8 mouse cellular contexts compared by ENCODE assay signal in the genomic region with DNA sequence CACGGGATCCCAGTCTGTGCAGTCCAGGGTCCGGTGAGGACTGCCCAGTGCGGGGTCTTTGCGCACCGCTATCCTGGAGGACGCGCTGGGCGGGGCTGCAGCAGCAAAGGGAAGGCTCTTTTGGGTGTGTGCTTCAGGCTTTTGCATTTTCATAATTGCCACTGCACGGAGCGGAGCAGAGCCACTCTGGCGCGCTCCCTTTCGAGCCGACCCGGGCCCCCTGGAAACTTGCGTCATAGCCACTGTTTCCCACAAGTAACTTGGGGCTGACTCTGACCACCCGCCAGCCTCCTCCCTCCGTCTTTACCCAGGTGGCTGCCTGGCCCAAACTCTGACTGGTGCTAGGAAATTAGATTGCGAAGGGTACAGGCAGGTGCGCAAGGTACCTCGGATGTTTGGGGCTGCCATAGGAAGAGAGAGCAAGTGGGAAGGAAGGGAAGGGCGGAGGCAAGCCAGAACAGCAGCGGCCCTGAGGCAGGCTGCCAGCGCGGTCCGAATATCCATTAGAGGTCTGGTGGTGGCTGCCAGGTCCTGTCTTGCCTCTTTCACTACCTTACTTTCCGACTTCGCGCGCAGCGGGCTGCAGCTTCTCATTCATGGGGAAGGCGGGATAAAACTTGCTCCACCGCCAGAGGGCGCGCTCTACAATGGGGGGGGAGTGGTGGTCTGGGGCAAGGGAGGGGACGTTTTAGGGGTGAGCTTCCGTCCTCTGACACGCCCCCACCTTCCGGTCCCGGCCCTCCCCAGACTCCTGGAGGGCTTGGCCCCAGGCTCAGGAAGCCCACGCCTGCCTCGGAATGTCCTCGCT. TPM values are rescaled to one million over a fixed set of nuclear protein-coding genes. Genes with fewer than 3 reads are reported as not detected.
DNase-seq lines count a peak whose midpoint lies in the region; ATAC-seq lines count a peak whose summit lies in the region.

No protein-coding gene starts in this region.

- peak overlapping the region; percentile 85 for H3K9ac ChIP-seq in intestine, embryonic 16.5 days (ENCODE audit: low read depth, low read length)
- H3K9ac ChIP-seq in limb, embryonic 11.5 days (ENCODE audit: low read length) = peak overlapping the region; percentile 85
- peak overlapping the region; percentile 86 for H3K9ac ChIP-seq in midbrain, embryonic 11.5 days (ENCODE audit: low read length)

- H3K27me3 ChIP-seq in intestine, embryonic 16.5 days (replicated peaks; ENCODE audit: control insufficient read depth, insufficient read depth, low read length) = no peaks in the 10 kb centered on the region
- no peaks in the 10 kb centered on the region for H3K27me3 ChIP-seq in limb, embryonic 11.5 days (ENCODE audit: control insufficient read depth, insufficient read depth, low read length)
- no peaks in the 10 kb centered on the region for H3K27me3 ChIP-seq in midbrain, embryonic 11.5 days (ENCODE audit: control insufficient read depth, insufficient read depth, low read length)

- no peaks in the 10 kb centered on the region for H3K9me3 ChIP-seq in intestine, embryonic 16.5 days (ENCODE audit: control insufficient read depth, low read length)
- H3K9me3 ChIP-seq in limb, embryonic 11.5 days (ENCODE audit: control insufficient read depth, low read length) = no peaks in the 10 kb centered on the region
- H3K9me3 ChIP-seq in midbrain, embryonic 11.5 days (ENCODE audit: control insufficient read depth, low read length) = no peaks in the 10 kb centered on the region

- DNase-seq in layer of hippocampus, adult 11-12 months (ENCODE audit: low spot score) = peak; percentile 69
- no peak for DNase-seq in layer of hippocampus, adult 9-10 months (ENCODE audit: low spot score)
- DNase-seq in embryo, embryonic 11 days = peak; percentile 75
- DNase-seq in limb, embryonic 11.5 days (ENCODE audit: low spot score) = peak; percentile 82
- DNase-seq in midbrain, embryonic 11.5 days (ENCODE audit: low spot score, missing footprints) = peak; percentile 97
- DNase-seq in spleen, adult 12 weeks (ENCODE audit: low spot score) = peak; percentile 41

- H3K27ac ChIP-seq in intestine, embryonic 16.5 days (ENCODE audit: low read length) = peak overlapping the region; percentile 95
- peak overlapping the region; percentile 89 for H3K27ac ChIP-seq in limb, embryonic 11.5 days (replicated peaks; ENCODE audit: low read depth, low read length)
- H3K27ac ChIP-seq in midbrain, embryonic 11.5 days (ENCODE audit: low read depth, low read length) = peak overlapping the region; percentile 87

- H3K36me3 ChIP-seq in intestine, embryonic 16.5 days (ENCODE audit: control insufficient read depth, insufficient read depth, low read length) = no peaks in the 10 kb centered on the region
- H3K36me3 ChIP-seq in limb, embryonic 11.5 days (ENCODE audit: control insufficient read depth, insufficient read depth, low read length) = no peaks in the 10 kb centered on the region
- 0 out of 2 replicates have a peak, but pooled peaks cover 2% of the 10 kb centered on the region for H3K36me3 ChIP-seq in midbrain, embryonic 11.5 days (ENCODE audit: control insufficient read depth, insufficient read depth, low read length)

- ATAC-seq in granulocyte monocyte progenitor cell, adult 5-6 weeks (replicated peaks; ENCODE audit: poor library complexity, severe bottlenecking) = peak; percentile 41
- peak; percentile 21 for ATAC-seq in intestine, embryonic 16.5 days
- peak; percentile 45 for ATAC-seq in limb, embryonic 11.5 days (ENCODE audit: insufficient number of reproducible peaks, low FRiP score, low TSS enrichment, low read depth)
- ATAC-seq in midbrain, embryonic 11.5 days (ENCODE audit: low FRiP score) = peak; percentile 49

- peak overlapping the region; percentile 95 for H3K4me2 ChIP-seq in intestine, embryonic 16.5 days (ENCODE audit: low read depth, low read length)
- H3K4me2 ChIP-seq in limb, embryonic 11.5 days (ENCODE audit: low read depth, severe bottlenecking) = peak overlapping the region; percentile 86
- H3K4me2 ChIP-seq in midbrain, embryonic 11.5 days = peak overlapping the region; percentile 87

- WGBS in intestine, embryonic 16.5 days = under 1% methylated on average over 43 of the region's 43 CpGs
- WGBS in limb, embryonic 11.5 days = 2% methylated on average over 42 of the region's 43 CpGs
- 3% methylated on average over 43 of the region's 43 CpGs for WGBS in midbrain, embryonic 11.5 days

- H3K4me1 ChIP-seq in intestine, embryonic 16.5 days (ENCODE audit: control insufficient read depth, insufficient read depth, low read length) = peaks cover 24% of the 10 kb centered on the region
- H3K4me1 ChIP-seq in limb, embryonic 11.5 days (ENCODE audit: control insufficient read depth, insufficient read depth, low read length) = peaks cover 14% of the 10 kb centered on the region
- H3K4me1 ChIP-seq in midbrain, embryonic 11.5 days (ENCODE audit: control insufficient read depth, insufficient read depth, low read length) = peaks cover 11% of the 10 kb centered on the region

- H3K4me3 ChIP-seq in intestine, embryonic 16.5 days (ENCODE audit: low read length) = peak overlapping the region; percentile 84
- H3K4me3 ChIP-seq in limb, embryonic 11.5 days (ENCODE audit: low read depth, low read length) = peak overlapping the region; percentile 81
- peak overlapping the region; percentile 75 for H3K4me3 ChIP-seq in midbrain, embryonic 11.5 days (ENCODE audit: low read depth, low read length)

RNA-seq across cellular contexts. Expression of gene Tfap4, which starts 0.7 kb away (rescaled TPM):
- 34.8 and 46.6 TPM in 2 replicates for total RNA-seq in granulocyte monocyte progenitor cell, adult 5-6 weeks (2014; fragmentation: Nextera tagmentation)
- 36.4 and 47.6 TPM in 2 replicates for total RNA-seq in granulocyte monocyte progenitor cell, adult 5-6 weeks (2017)
- 23.0 and 26.5 TPM in 2 replicates for polyA plus RNA-seq in intestine, embryonic 16.5 days (2015; fragmentation: Nextera tagmentation; extraction: Ambion mirVana)
- polyA plus RNA-seq in limb, embryonic 11.5 days (2014; fragmentation: Nextera tagmentation; extraction: Ambion mirVana) = 34.7 and 35.3 TPM in 2 replicates
- 18.2 and 18.9 TPM in 2 replicates for polyA plus RNA-seq in midbrain, embryonic 11.5 days (2014; fragmentation: Nextera tagmentation; extraction: Ambion mirVana)

RNA-seq across cellular contexts. Expression of gene Srl, which starts 18.7 kb away (rescaled TPM):
- 16.1 and 16.3 TPM in 2 replicates for total RNA-seq in granulocyte monocyte progenitor cell, adult 5-6 weeks (2014; fragmentation: Nextera tagmentation)
- 8.2 and 29.9 TPM in 2 replicates for total RNA-seq in granulocyte monocyte progenitor cell, adult 5-6 weeks (2017)
- polyA plus RNA-seq in intestine, embryonic 16.5 days (2015; fragmentation: Nextera tagmentation; extraction: Ambion mirVana) = 8.0 and 8.5 TPM in 2 replicates
- polyA plus RNA-seq in limb, embryonic 11.5 days (2014; fragmentation: Nextera tagmentation; extraction: Ambion mirVana) = 29.7 and 31.8 TPM in 2 replicates
- 20.0 and 20.9 TPM in 2 replicates for polyA plus RNA-seq in midbrain, embryonic 11.5 days (2014; fragmentation: Nextera tagmentation; extraction: Ambion mirVana)

RNA-seq across cellular contexts. Expression of gene Glis2, which starts 34.2 kb away (rescaled TPM):
- total RNA-seq in granulocyte monocyte progenitor cell, adult 5-6 weeks (2014; fragmentation: Nextera tagmentation) = 2.1 and 2.8 TPM in 2 replicates
- 0.39 TPM in 1 of 2 replicates, not detected in the other for total RNA-seq in granulocyte monocyte progenitor cell, adult 5-6 weeks (2017)
- polyA plus RNA-seq in intestine, embryonic 16.5 days (2015; fragmentation: Nextera tagmentation; extraction: Ambion mirVana) = 14.5 and 18.1 TPM in 2 replicates
- 26.2 and 27.4 TPM in 2 replicates for polyA plus RNA-seq in limb, embryonic 11.5 days (2014; fragmentation: Nextera tagmentation; extraction: Ambion mirVana)
- polyA plus RNA-seq in midbrain, embryonic 11.5 days (2014; fragmentation: Nextera tagmentation; extraction: Ambion mirVana) = 16.6 and 27.2 TPM in 2 replicates
